Mouse (Mus musculus) adipocyte (in vitro differentiated cells): ENCODE measurements around the gene Epyc.

Experiments
- DNase-seq: peaks from one replicate; pipeline ENCODE4 v3.0.0-alpha.2; 2016; ENCODE audit warnings: low spot score

The Epyc gene

DNA sequence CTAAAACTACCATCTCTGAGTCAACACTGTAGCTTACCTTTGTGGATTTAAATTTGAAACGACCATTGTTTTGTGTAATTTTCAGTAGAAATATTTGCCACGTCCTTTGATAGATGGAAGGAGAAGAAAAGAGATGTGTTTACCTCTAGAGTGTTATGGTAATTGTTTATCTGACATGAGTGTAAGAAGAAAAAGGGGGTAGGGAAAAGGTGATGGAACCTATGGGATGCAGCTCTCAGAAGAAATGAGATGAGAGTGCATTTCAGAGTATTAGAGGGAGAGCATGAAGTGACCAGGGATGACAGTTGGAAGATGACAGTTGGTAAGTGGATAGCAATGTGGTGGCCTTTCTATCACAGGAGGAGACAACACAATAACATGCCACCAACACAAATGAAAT is at the start of gene Epyc:
Gene Epyc (plus strand): TSS at position 301 of the 400 bp plus-strand sequence.
- no peak for DNase-seq

GRCm38 (mm10) chr10:97595680-97596079 is 48.2 kb upstream of the Epyc start:
- no peak for DNase-seq

DNA sequence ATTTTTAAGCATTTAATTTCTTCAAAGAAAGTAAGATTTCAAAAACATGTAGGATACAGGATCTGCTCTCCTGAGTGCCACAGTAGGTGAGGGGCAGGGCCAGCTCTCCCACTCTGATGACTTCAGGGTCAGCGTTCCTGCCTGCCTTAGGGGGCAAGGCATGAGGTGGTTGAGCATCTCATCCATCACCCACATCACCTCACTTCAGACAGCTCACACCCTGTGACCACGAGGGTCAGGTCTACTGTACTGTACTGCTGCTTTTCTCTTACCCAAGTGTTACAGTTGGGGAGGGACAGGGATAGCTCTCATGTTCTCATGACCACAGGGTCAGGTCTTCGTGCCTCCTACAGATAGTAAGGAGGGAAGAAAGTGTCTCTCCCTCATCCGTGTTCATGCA is 42.1 kb upstream of the Epyc start:
- DNase-seq, result no peak

- DNase-seq, result no peak
Observed at GRCm38 (mm10) chr10:97603256-97603655, 40.6 kb upstream of the Epyc start.

DNA sequence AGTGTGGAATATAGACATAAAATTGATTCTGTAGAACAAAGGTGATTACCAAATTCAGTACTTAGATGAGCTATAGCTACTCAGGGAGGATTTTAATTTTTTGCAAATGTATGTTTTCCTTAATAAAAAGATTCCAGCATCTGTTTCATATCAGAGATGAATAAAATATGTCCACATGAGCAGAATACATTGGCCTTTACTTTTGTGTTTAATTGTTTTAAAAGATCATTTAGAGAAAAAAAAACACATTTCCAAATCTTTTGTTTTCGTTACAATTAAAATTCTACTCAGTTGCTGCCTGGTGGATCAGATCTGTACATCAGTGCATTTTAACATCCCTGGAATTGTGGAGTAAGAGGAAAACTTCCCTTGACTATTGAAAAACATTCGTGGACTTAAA is 37.3 kb upstream of the Epyc start, which contains the start of gene Kera:
Gene Kera (plus strand): TSS at position 301 of the 400 bp plus-strand sequence.
- DNase-seq, result no peak

- DNase-seq, result no peak
Observed at GRCm38 (mm10) chr10:97622328-97622727, 21.5 kb upstream of the Epyc start.

GRCm38 (mm10) chr10:97624381-97624780 is 19.5 kb upstream of the Epyc start:
- DNase-seq, result no peak

GRCm38 (mm10) chr10:97625116-97625515 is 18.8 kb upstream of the Epyc start:
- no peak for DNase-seq

DNA sequence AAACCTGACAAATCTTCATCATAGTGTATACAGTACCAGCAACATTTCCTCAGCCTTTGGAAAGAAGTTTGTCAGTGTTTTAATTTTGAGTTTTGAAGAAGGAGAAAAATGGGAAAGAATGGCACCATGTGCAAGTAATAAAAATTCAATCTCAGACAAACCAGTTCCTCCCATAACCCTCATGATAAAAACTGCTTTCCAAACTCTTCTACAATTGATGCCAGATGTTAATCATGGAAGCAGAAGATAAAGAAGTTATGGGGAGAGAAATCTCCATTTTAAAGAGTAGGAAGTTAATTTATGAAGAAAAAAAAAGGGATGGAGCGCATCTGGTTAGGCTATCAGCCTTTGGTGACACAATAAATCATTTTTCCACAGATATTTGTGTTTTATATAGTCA is 17.3 kb upstream of the Epyc start:
- DNase-seq, result no peak

DNA sequence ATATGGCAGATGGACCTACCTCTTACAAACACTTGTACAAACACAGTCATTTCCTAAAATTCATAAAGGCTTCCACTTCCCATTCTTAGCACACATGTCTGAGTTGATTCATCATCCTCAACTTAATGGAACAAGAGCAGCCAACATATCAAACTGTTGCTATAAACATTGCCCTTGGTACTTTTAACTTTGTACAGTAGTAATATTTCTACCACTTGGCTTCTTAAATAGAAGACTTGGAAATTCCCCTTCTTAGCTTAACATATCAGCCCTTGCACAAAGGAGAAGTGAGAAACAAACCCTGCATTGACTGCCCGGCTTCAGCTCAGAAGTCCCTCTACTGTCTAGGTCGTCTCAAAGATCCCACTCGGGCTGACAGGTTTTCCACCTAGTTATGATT is 12.8 kb upstream of the Epyc start:
- DNase-seq, result no peak

DNA sequence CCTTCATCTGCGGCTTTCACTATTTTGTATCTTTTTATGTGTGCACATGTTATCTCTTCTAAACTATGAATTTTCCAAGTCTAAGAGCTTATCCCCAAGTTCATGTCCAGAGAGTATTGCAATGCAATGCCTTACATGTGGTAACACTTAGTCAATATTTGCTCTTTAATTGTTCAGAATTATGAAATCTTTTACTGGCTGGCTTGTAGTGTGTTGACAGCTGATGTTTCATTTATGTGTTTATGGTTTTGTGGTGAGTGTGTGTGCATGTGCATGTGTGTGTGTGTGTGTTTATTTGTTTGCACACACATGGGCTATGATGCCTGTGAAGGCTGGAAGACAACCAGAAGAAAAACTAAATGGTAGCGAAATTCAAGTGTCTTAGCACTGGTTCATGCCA is 1.9 kb upstream of the Epyc start:
- DNase-seq, result peak; percentile 53

DNA sequence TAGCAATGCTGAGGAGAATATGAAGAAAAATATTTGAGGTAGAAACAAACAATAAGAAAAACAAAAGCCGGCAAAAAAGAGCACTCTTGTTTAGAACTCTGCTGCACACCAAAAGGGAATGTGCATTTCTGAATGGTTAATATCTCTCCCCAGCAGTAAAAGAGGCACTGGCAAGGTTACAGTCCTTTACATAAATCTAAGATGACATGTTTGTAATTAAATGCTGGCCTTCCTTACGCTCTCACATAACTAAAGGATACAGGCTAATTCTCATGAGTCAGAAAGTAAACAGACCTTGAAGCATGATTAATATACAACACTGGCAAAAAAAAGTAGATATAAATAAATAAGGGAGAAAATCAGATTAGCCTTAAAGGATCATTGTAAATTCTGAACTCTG is 6.5 kb downstream of the Epyc start:
- peak; percentile 38 for DNase-seq

GRCm38 (mm10) chr10:97659489-97659888 is 15.6 kb downstream of the Epyc start:
- no peak for DNase-seq

GRCm38 (mm10) chr10:97668656-97669055 is 24.8 kb downstream of the Epyc start:
- DNase-seq, result no peak

GRCm38 (mm10) chr10:97670202-97670601 is 26.3 kb downstream of the Epyc start:
- peak; percentile 78 for DNase-seq

GRCm38 (mm10) chr10:97673239-97673638 is 29.4 kb downstream of the Epyc start:
- DNase-seq, result no peak

- DNase-seq, result peak; percentile 87
Observed at GRCm38 (mm10) chr10:97682981-97683380, 39.1 kb downstream of the Epyc start.

DNA sequence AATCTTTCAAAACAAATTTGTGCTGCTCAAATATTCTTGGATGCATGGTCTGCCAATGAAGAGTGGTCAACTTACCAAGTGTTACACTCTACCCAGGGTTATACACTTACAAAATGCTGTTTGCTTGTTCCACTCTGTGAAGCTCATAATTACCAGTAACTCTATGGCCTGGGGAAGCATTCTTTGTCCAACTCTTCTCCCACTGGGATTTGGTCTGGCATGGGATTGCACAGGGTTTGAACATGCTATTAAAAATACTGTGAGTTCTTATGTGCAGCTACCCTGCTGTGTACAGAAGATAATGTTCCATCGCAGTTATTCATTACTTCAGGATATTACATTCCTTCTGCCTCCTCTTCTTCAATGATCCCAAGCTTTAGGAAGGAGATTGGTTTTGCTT is 43.3 kb downstream of the Epyc start:
- DNase-seq, result peak; percentile 88

GRCm38 (mm10) chr10:97689425-97689824 is 45.6 kb downstream of the Epyc start:
- peak; percentile 56 for DNase-seq

DNA sequence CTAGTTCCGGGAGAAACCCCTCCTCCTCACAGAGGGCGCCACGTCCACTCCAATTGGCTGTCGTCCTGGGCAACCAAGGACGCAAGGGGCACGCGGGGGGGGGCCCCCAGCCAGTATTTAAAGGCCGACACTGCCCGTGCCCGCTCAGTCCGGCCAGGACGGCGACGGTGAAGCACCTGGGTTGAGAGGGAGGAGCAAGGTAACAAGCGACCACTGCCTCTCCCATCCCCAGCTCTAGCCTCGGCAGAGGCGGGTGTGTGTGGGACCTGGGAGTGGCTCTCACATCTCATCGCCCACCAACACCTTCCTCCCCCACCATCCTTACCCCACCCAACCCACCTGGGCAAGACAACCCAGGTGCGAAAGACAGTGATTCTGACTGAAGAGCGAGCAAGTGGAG is 49.0 kb downstream of the Epyc start, which contains the start of gene Ccer1:
Gene Ccer1 (plus strand): TSS at position 147 of the 400 bp plus-strand sequence.
- no peak for DNase-seq

DNA sequence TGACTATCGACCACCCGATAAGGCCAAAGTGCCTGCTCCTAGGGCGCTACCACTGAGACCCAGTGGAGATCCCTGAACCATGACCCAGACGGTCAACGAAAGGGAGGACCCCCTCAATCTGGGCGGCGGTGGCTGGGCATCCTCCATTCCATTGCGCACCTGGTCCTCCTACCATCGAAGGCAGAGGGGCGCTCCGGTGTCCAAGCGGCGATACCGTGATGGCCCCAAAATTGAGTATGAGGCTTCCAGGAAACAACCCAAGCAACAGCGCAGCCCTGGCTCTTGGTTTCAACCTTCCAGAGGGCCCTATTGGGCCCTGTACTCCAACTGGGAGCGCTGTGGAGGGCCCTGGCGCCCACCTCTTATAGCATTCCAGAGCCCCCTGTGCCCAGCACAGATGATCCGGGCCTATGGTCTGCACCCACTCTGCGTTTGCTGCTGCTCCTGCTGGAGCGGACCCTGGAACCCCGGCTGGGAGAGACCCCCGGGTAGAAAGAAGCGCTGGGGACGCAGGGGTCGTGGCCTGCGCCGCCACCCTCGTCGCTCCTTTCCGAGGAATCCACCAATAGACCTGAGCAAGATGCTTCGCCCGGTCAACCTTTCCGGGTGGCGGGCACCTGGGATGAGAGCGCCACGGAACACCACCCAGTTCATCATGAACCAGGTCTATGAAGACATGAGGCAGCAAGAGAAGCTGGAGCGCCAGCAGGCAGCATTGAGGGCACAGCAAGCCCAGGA is 49.7 kb downstream of the Epyc start:
- no peak for DNase-seq

- no peak for DNase-seq
Observed at GRCm38 (mm10) chr10:97702321-97702720, 58.5 kb downstream of the Epyc start.

DNA sequence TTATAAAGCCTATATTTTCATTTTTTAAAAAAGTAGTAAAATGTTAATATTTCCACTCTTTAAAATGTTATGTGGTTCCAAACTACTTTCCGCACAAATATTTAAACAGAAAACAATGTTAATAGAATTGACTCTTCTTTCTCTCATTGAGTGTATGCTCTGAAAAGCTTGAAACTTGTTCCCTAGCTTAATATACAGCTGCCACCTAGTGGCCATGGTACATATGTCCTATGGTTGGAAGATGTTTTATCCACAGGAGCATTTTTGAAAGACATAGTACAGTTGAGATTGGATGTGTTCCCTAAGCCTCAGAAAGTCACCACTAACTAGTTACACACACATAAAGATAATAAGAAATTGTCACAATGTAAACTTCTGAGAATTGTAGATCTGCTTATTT is 60.7 kb downstream of the Epyc start:
- peak; percentile 68 for DNase-seq

GRCm38 (mm10) chr10:97712687-97713086 is 68.8 kb downstream of the Epyc start:
- peak; percentile 68 for DNase-seq
